Mouse (Mus musculus): ENCODE measurements around the gene Cntnap2. TPM values are rescaled to one million over a fixed set of nuclear protein-coding genes. Genes with fewer than 3 reads are reported as not detected.
"Not testable (repeated sequence)": the region's sequence is repeated elsewhere in the genome, so short reads cannot be mapped to it uniquely, and the experiment has no call there.

Cntnap2 gene
- polyA plus RNA-seq, 1 experiment from 2014 or later, result 5.7 TPM

GRCm38 (mm10) chr6:46398725-46399589 is 1339.8 kb downstream of the Cntnap2 start:
- WGBS, result 77% methylated on average over 2 of the region's 2 CpGs
- no peak overlapping the region for H3K27ac ChIP-seq
- H3K4me2 ChIP-seq (replicated peaks), result no peak overlapping the region
- ATAC-seq (ENCODE audit: insufficient number of reproducible peaks, insufficient read depth, low FRiP score, low TSS enrichment), result no peak
- no peaks in the 10 kb centered on the region for H3K36me3 ChIP-seq
- no peaks in the 10 kb centered on the region for H3K9me3 ChIP-seq
- H3K27me3 ChIP-seq, result no peaks in the 10 kb centered on the region
- no peak overlapping the region for H3K9ac ChIP-seq
- H3K4me1 ChIP-seq, result no peaks in the 10 kb centered on the region
- H3K4me3 ChIP-seq, result no peak overlapping the region

- H3K4me1 ChIP-seq, result no peaks in the 10 kb centered on the region
- H3K27me3 ChIP-seq, result no peaks in the 10 kb centered on the region
- H3K4me3 ChIP-seq, result no peak overlapping the region
- H3K36me3 ChIP-seq, result no peaks in the 10 kb centered on the region
- H3K9me3 ChIP-seq, result no peaks in the 10 kb centered on the region
- H3K27ac ChIP-seq, result no peak overlapping the region
- H3K9ac ChIP-seq, result no peak overlapping the region
- no peak overlapping the region for H3K4me2 ChIP-seq (replicated peaks)
- ATAC-seq (ENCODE audit: insufficient number of reproducible peaks, insufficient read depth, low FRiP score, low TSS enrichment), result no peak
Observed at GRCm38 (mm10) chr6:46414154-46414553, 1355.0 kb downstream of the Cntnap2 start.

- H3K4me2 ChIP-seq (replicated peaks), result no peak overlapping the region
- no peak overlapping the region for H3K27ac ChIP-seq
- no peak overlapping the region for H3K4me3 ChIP-seq
- no peaks in the 10 kb centered on the region for H3K9me3 ChIP-seq
- no peaks in the 10 kb centered on the region for H3K27me3 ChIP-seq
- no peak overlapping the region for H3K9ac ChIP-seq
- WGBS, result 93% methylated on average over 4 of the region's 4 CpGs
- no peaks in the 10 kb centered on the region for H3K36me3 ChIP-seq
- no peaks in the 10 kb centered on the region for H3K4me1 ChIP-seq
- no peak for ATAC-seq (ENCODE audit: insufficient number of reproducible peaks, insufficient read depth, low FRiP score, low TSS enrichment)
Observed at GRCm38 (mm10) chr6:46414562-46414961, 1355.4 kb downstream of the Cntnap2 start.

- ATAC-seq (ENCODE audit: insufficient number of reproducible peaks, insufficient read depth, low FRiP score, low TSS enrichment), result no peak
- no peak overlapping the region for H3K27ac ChIP-seq
- H3K9me3 ChIP-seq, result no peaks in the 10 kb centered on the region
Observed at GRCm38 (mm10) chr6:46419827-46420226, 1360.7 kb downstream of the Cntnap2 start.

GRCm38 (mm10) chr6:46420349-46420748 is 1361.2 kb downstream of the Cntnap2 start:
- H3K9ac ChIP-seq, result no peak overlapping the region
- no peak overlapping the region for H3K27ac ChIP-seq
- no peak overlapping the region for H3K4me2 ChIP-seq (replicated peaks)
- no peak overlapping the region for H3K4me3 ChIP-seq
- H3K27me3 ChIP-seq, result no peaks in the 10 kb centered on the region
- H3K36me3 ChIP-seq, result no peaks in the 10 kb centered on the region
- no peaks in the 10 kb centered on the region for H3K4me1 ChIP-seq
- no peaks in the 10 kb centered on the region for H3K9me3 ChIP-seq
- ATAC-seq (ENCODE audit: insufficient number of reproducible peaks, insufficient read depth, low FRiP score, low TSS enrichment), result no peak

More at GRCm38 (mm10) chr6:46419827-46420226, 1360.7 kb downstream of the Cntnap2 start:
- Histone ChIP-seq H3K9ac (no peak overlapping the region), H3K4me2 (replicated peaks) (no peak overlapping the region), H3K27me3 (no peaks in the 10 kb centered on the region), H3K4me3 (no peak overlapping the region), H3K36me3 (no peaks in the 10 kb centered on the region), H3K4me1 (no peaks in the 10 kb centered on the region)

- Histone ChIP-seq H3K9ac (no peak overlapping the region), H3K4me1 (no peaks in the 10 kb centered on the region), H3K4me3 (no peak overlapping the region), H3K9me3 (no peaks in the 10 kb centered on the region), H3K36me3 (no peaks in the 10 kb centered on the region), H3K4me2 (replicated peaks) (no peak overlapping the region), H3K27me3 (no peaks in the 10 kb centered on the region), H3K27ac (no peak overlapping the region)
- ATAC-seq (ENCODE audit: insufficient number of reproducible peaks, insufficient read depth, low FRiP score, low TSS enrichment), result no peak
- 67% methylated on average over 5 of the region's 5 CpGs for WGBS
Observed at GRCm38 (mm10) chr6:46428231-46428630, 1369.1 kb downstream of the Cntnap2 start.

GRCm38 (mm10) chr6:46450917-46451638 is 1391.9 kb downstream of the Cntnap2 start:
- Histone ChIP-seq H3K4me2 (replicated peaks) (no peak overlapping the region), H3K27ac (no peak overlapping the region), H3K9ac (no peak overlapping the region), H3K27me3 (no peaks in the 10 kb centered on the region), H3K4me3 (no peak overlapping the region), H3K9me3 (no peaks in the 10 kb centered on the region), H3K36me3 (no peaks in the 10 kb centered on the region), H3K4me1 (no peaks in the 10 kb centered on the region)
- 85% methylated on average over 2 of the region's 2 CpGs for WGBS
- 0 out of 2 replicates have a peak, but pooled peaks have one; percentile 47 for ATAC-seq (ENCODE audit: insufficient number of reproducible peaks, insufficient read depth, low FRiP score, low TSS enrichment)

- no peak overlapping the region for H3K27ac ChIP-seq
- ATAC-seq (ENCODE audit: insufficient number of reproducible peaks, insufficient read depth, low FRiP score, low TSS enrichment), result no peak
- H3K4me3 ChIP-seq, result no peak overlapping the region
- no peak overlapping the region for H3K9ac ChIP-seq
- no peaks in the 10 kb centered on the region for H3K36me3 ChIP-seq
- no peak overlapping the region for H3K4me2 ChIP-seq (replicated peaks)
- 72% methylated on average over 4 of the region's 4 CpGs for WGBS
- no peaks in the 10 kb centered on the region for H3K27me3 ChIP-seq
- no peaks in the 10 kb centered on the region for H3K9me3 ChIP-seq
- no peaks in the 10 kb centered on the region for H3K4me1 ChIP-seq
Observed at GRCm38 (mm10) chr6:46472683-46473082, 1413.5 kb downstream of the Cntnap2 start.

GRCm38 (mm10) chr6:46484392-46484791 is 1425.2 kb downstream of the Cntnap2 start:
- Histone ChIP-seq H3K36me3 (no peaks in the 10 kb centered on the region), H3K27me3 (no peaks in the 10 kb centered on the region), H3K4me1 (no peaks in the 10 kb centered on the region), H3K9ac (no peak overlapping the region), H3K27ac (no peak overlapping the region), H3K4me2 (replicated peaks) (no peak overlapping the region), H3K4me3 (no peak overlapping the region), H3K9me3 (no peaks in the 10 kb centered on the region)
- 53% methylated on average over 3 of the region's 3 CpGs for WGBS
- ATAC-seq (ENCODE audit: insufficient number of reproducible peaks, insufficient read depth, low FRiP score, low TSS enrichment), result no peak

GRCm38 (mm10) chr6:46502786-46503185 is 1443.6 kb downstream of the Cntnap2 start:
- Histone ChIP-seq H3K9me3 (no peaks in the 10 kb centered on the region), H3K36me3 (no peaks in the 10 kb centered on the region), H3K27ac (no peak overlapping the region), H3K4me1 (0 out of 2 replicates have a peak, but pooled peaks cover 7% of the 10 kb centered on the region), H3K27me3 (0 out of 2 replicates have a peak, but pooled peaks cover 2% of the 10 kb centered on the region), H3K4me3 (no peak overlapping the region), H3K9ac (no peak overlapping the region), H3K4me2 (replicated peaks) (no peak overlapping the region)
- ATAC-seq (ENCODE audit: insufficient number of reproducible peaks, insufficient read depth, low FRiP score, low TSS enrichment), result no peak
- 11% methylated on average over 1 of the region's 1 CpGs for WGBS

- H3K36me3 ChIP-seq, result no peaks in the 10 kb centered on the region
- no peak overlapping the region for H3K9ac ChIP-seq
- no peak overlapping the region for H3K4me3 ChIP-seq
- no peaks in the 10 kb centered on the region for H3K9me3 ChIP-seq
- H3K27ac ChIP-seq, result no peak overlapping the region
- no peak for ATAC-seq (ENCODE audit: insufficient number of reproducible peaks, insufficient read depth, low FRiP score, low TSS enrichment)
- no peak overlapping the region for H3K4me2 ChIP-seq (replicated peaks)
- 72% methylated on average over 1 of the region's 1 CpGs for WGBS
- H3K27me3 ChIP-seq, result no peaks in the 10 kb centered on the region
- H3K4me1 ChIP-seq, result no peaks in the 10 kb centered on the region
Observed at GRCm38 (mm10) chr6:46512841-46513240, 1453.7 kb downstream of the Cntnap2 start.

- 88% methylated on average over 2 of the region's 2 CpGs for WGBS
- H3K9me3 ChIP-seq; H3K4me2 ChIP-seq (replicated peaks): not testable (repeated sequence)
Observed at GRCm38 (mm10) chr6:46537586-46537985, 1478.4 kb downstream of the Cntnap2 start.

More at GRCm38 (mm10) chr6:46537586-46537985, 1478.4 kb downstream of the Cntnap2 start:
- ATAC-seq (ENCODE audit: insufficient number of reproducible peaks, insufficient read depth, low FRiP score, low TSS enrichment); H3K27ac ChIP-seq; H3K9ac ChIP-seq; H3K36me3 ChIP-seq; H3K27me3 ChIP-seq; H3K4me1 ChIP-seq; H3K4me3 ChIP-seq: not testable (repeated sequence)

Data from embryonic facial prominence, embryonic 12.5 days (tissue).